Mouse (Mus musculus): ENCODE measurements around the gene Pnp. TPM values are rescaled to one million over a fixed set of nuclear protein-coding genes. Genes with fewer than 3 reads are reported as not detected.

The Pnp gene
- total and polyA plus RNA-seq, 3 experiments = 14.4 to 18.1 (median 17.2) TPM

DNA sequence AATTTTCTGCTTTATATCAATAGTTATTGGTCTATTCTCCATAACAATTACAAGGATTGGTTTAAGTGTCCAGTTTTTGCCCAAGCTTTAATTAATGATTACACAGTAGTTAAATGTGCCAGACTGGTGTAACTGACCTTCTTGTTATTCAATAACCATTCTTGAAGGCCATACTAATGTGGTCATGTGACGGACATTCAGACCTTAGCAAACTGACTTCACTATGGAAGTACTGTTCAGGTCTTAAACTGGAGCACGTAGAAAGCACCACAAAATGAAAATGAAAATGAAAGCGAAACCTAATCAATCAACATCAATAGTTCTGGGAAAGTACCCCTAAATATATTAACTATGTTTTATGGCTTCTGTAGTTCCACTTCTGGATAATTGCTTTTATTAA is 60.2 kb downstream of the Pnp start:
- no peak overlapping the region for H3K9ac ChIP-seq (ENCODE audit: low read depth, low read length)
- no peaks in the 10 kb centered on the region for H3K79me2 ChIP-seq (replicated peaks; ENCODE audit: control insufficient read depth, insufficient read depth, low read length)
- H3K27ac ChIP-seq = peak overlapping the region; percentile 26; the same call in 1 of the 2 replicates
- WGBS = 73% methylated on average over 3 of the region's 3 CpGs
- intact Hi-C loops (cut with DNase I) = no loop called here
- DNase-seq = no peak
- H3K4me1 ChIP-seq (ENCODE audit: control insufficient read depth, insufficient read depth, low read length) = peaks cover 9% of the 10 kb centered on the region
- no peak overlapping the region for H3K4me3 ChIP-seq
- TF ChIP-seq EP300 (IDR thresholded peaks at IDR 0.05; ENCODE audit: insufficient read depth, low read depth, low read length) = no peak
- no peak for TF ChIP-seq POLR2A (IDR thresholded peaks at IDR 0.05; ENCODE audit: insufficient read depth, low read depth, low read length)
- TF ChIP-seq CTCF (IDR thresholded peaks at IDR 0.05) = no peak
- H3K36me3 ChIP-seq (ENCODE audit: control insufficient read depth, insufficient read depth, low read length) = peaks cover 8% of the 10 kb centered on the region
- no peaks in the 10 kb centered on the region for H3K27me3 ChIP-seq (ENCODE audit: control insufficient read depth, insufficient read depth, low read length)

- Histone ChIP-seq H3K4me3 (no peak overlapping the region), H3K79me2 (replicated peaks; ENCODE audit: control insufficient read depth, insufficient read depth, low read length) (no peaks in the 10 kb centered on the region), H3K9ac (ENCODE audit: low read depth, low read length) (no peak overlapping the region), H3K27ac (peak overlapping the region; percentile 82), H3K4me1 (ENCODE audit: control insufficient read depth, insufficient read depth, low read length) (peaks cover 13% of the 10 kb centered on the region), H3K27me3 (ENCODE audit: control insufficient read depth, insufficient read depth, low read length) (no peaks in the 10 kb centered on the region), H3K36me3 (ENCODE audit: control insufficient read depth, insufficient read depth, low read length) (peaks cover 11% of the 10 kb centered on the region)
- intact Hi-C loops (cut with DNase I) = loop anchor here (2.0 kb wide), 1 partner anchor 14 kb away; no protein-coding TSS in a partner anchor
- WGBS = 31% methylated on average over 3 of the region's 3 CpGs
- TF ChIP-seq POLR2A (IDR thresholded peaks at IDR 0.05; ENCODE audit: insufficient read depth, low read depth, low read length) (no peak), EP300 (IDR thresholded peaks at IDR 0.05; ENCODE audit: insufficient read depth, low read depth, low read length) (no peak), CTCF (IDR thresholded peaks at IDR 0.05) (no peak)
- DNase-seq = no peak
Measured at GRCm38 (mm10) chr14:50997088-50997487, 66.2 kb downstream of the Pnp start.

GRCm38 (mm10) chr14:50997999-50998666 is 67.3 kb downstream of the Pnp start:
- peak in 1 of 2 experiments; percentile 25 for DNase-seq

GRCm38 (mm10) chr14:51007152-51007801 is 76.4 kb downstream of the Pnp start, which contains the start of gene Rnase10:
Gene Rnase10, plus strand, starts transcription at chr14:51007751.
- no peaks in the 10 kb centered on the region for H3K27me3 ChIP-seq (ENCODE audit: control insufficient read depth, insufficient read depth, low read length)
- intact Hi-C loops (cut with DNase I) = no loop called here
- H3K4me3 ChIP-seq = peak within 1 kb of the TSS; percentile 21
- TF ChIP-seq POLR2A (IDR thresholded peaks at IDR 0.05; ENCODE audit: insufficient read depth, low read depth, low read length) = no peak
- TF ChIP-seq EP300 (IDR thresholded peaks at IDR 0.05; ENCODE audit: insufficient read depth, low read depth, low read length) = no peak
- TF ChIP-seq CTCF (IDR thresholded peaks at IDR 0.05) = no peak
- peak within 1 kb of the TSS; percentile 63 for H3K9ac ChIP-seq (ENCODE audit: low read depth, low read length)
- no peak for DNase-seq
- H3K27ac ChIP-seq = peak within 1 kb of the TSS; percentile 89
- H3K79me2 ChIP-seq (replicated peaks; ENCODE audit: control insufficient read depth, insufficient read depth, low read length) = no peaks in the 10 kb centered on the region
- WGBS = 68% methylated on average over 8 of the region's 8 CpGs
- H3K4me1 ChIP-seq (ENCODE audit: control insufficient read depth, insufficient read depth, low read length) = peaks cover 16% of the 10 kb centered on the region
- peaks cover 8% of the 10 kb centered on the region; the same call in 1 of the 2 replicates for H3K36me3 ChIP-seq (ENCODE audit: control insufficient read depth, insufficient read depth, low read length)

More at GRCm38 (mm10) chr14:50997999-50998666, 67.3 kb downstream of the Pnp start:
- no peak overlapping the region for H3K4me3 ChIP-seq
- no peaks in the 10 kb centered on the region for H3K27me3 ChIP-seq (ENCODE audit: control insufficient read depth, insufficient read depth, low read length)
- H3K36me3 ChIP-seq (ENCODE audit: control insufficient read depth, insufficient read depth, low read length) = peaks cover 11% of the 10 kb centered on the region
- H3K79me2 ChIP-seq (replicated peaks; ENCODE audit: control insufficient read depth, insufficient read depth, low read length) = no peaks in the 10 kb centered on the region
- peak overlapping the region; percentile 82 for H3K27ac ChIP-seq
- H3K4me1 ChIP-seq (ENCODE audit: control insufficient read depth, insufficient read depth, low read length) = peaks cover 13% of the 10 kb centered on the region
- WGBS = 42% methylated on average over 2 of the region's 2 CpGs
- TF ChIP-seq CTCF (IDR thresholded peaks at IDR 0.05) = no peak
- 0 out of 2 replicates have a peak, but pooled peaks have one; percentile 18 for TF ChIP-seq POLR2A (IDR thresholded peaks at IDR 0.05; ENCODE audit: insufficient read depth, low read depth, low read length)
- intact Hi-C loops (cut with DNase I) = loop anchor here (1.0 to 2.0 kb wide), 3 partner anchors 10 to 67 kb away; partner anchors contain the start of gene Pnp
- no peak overlapping the region for H3K9ac ChIP-seq (ENCODE audit: low read depth, low read length)

- intact Hi-C loops (cut with DNase I) = loop anchor here (1.0 to 2.0 kb wide), 2 partner anchors 10 to 39 kb away; no protein-coding TSS in a partner anchor
- peak overlapping the region; percentile 63 for H3K9ac ChIP-seq (ENCODE audit: low read depth, low read length)
- 11% methylated on average over 13 of the region's 13 CpGs for WGBS
- no peaks in the 10 kb centered on the region for H3K79me2 ChIP-seq (replicated peaks; ENCODE audit: control insufficient read depth, insufficient read depth, low read length)
- no peaks in the 10 kb centered on the region for H3K27me3 ChIP-seq (ENCODE audit: control insufficient read depth, insufficient read depth, low read length)
- peak; percentile 68 to 81 for DNase-seq
- TF ChIP-seq CTCF (IDR thresholded peaks at IDR 0.05) (no peak), EP300 (IDR thresholded peaks at IDR 0.05; ENCODE audit: insufficient read depth, low read depth, low read length) (peak; percentile 48; the same call in 1 of the 2 replicates), POLR2A (IDR thresholded peaks at IDR 0.05; ENCODE audit: insufficient read depth, low read depth, low read length) (peak; percentile 24; the same call in 1 of the 2 replicates)
- H3K27ac ChIP-seq = peak overlapping the region; percentile 89
- peak overlapping the region; percentile 21 for H3K4me3 ChIP-seq
- peaks cover 16% of the 10 kb centered on the region for H3K4me1 ChIP-seq (ENCODE audit: control insufficient read depth, insufficient read depth, low read length)
- H3K36me3 ChIP-seq (ENCODE audit: control insufficient read depth, insufficient read depth, low read length) = peaks cover 8% of the 10 kb centered on the region; the same call in 1 of the 2 replicates
Measured at GRCm38 (mm10) chr14:51007914-51008713, 77.2 kb downstream of the Pnp start.

Data from heart, adult 2 months (tissue).